19 mouse cellular contexts compared by ENCODE assay signal in genomic region chr17:32814136-32814535, GRCm38 (mm10). TPM values are rescaled to one million over a fixed set of nuclear protein-coding genes. Genes with fewer than 3 reads are reported as not detected.
"Had no signal": no experiment of that assay in that cellular context is flagged by ENCODE, and none has a peak within 500 bp of the region (broad histone marks: within the 10 kb centered on the region; RNA-seq: fewer than 3 reads in every experiment).

No protein-coding gene starts in this region.

- H3K4me2 ChIP-seq: limb, embryonic 13.5 days; lung, embryonic 15.5 days; midbrain, embryonic 11.5 days; midbrain, embryonic 15.5 days; neural tube, embryonic 12.5 days; stomach, embryonic 15.5 days had no signal

- H3K27ac ChIP-seq: layer of hippocampus, adult 2 months; limb, embryonic 13.5 days; liver, embryonic 14.5 days; lung, embryonic 15.5 days; macrophage; midbrain, embryonic 15.5 days; neural tube, embryonic 12.5 days; stomach, embryonic 15.5 days had no signal

- H3K4me1 ChIP-seq: midbrain, embryonic 15.5 days; stomach, embryonic 15.5 days had no signal

- DNase-seq: left cerebral cortex, postnatal 4 days; lung, postnatal 14 days; retina, postnatal 1 day; thymus, adult 2 months; thymus, postnatal 25 days had no signal

- H3K9ac ChIP-seq: limb, embryonic 13.5 days; liver, embryonic 14.5 days; lung, embryonic 15.5 days; midbrain, embryonic 15.5 days; neural tube, embryonic 12.5 days; stomach, embryonic 15.5 days had no signal

- ATAC-seq: inflammation-experienced regulatory T-cells, adult 6 months; intestine, postnatal 0 days; midbrain, embryonic 15.5 days had no signal

- H3K27me3 ChIP-seq: limb, embryonic 13.5 days; lung, embryonic 15.5 days; midbrain, embryonic 15.5 days; neural tube, embryonic 12.5 days; stomach, embryonic 15.5 days had no signal

- H3K9me3 ChIP-seq: limb, embryonic 13.5 days; lung, embryonic 15.5 days; midbrain, embryonic 15.5 days; neural tube, embryonic 12.5 days; stomach, embryonic 15.5 days had no signal

- H3K4me3 ChIP-seq: layer of hippocampus, adult 2 months; limb, embryonic 13.5 days; lung, embryonic 15.5 days; megakaryocyte, embryonic 14.5 days; midbrain, embryonic 15.5 days; neural tube, embryonic 12.5 days; stomach, embryonic 15.5 days had no signal

RNA-seq across cellular contexts. Expression of gene Zfp811, which starts 4.4 kb away (rescaled TPM):
- total RNA-seq: monocyte, adult 5-6 weeks had no signal
- polyA plus RNA-seq: liver, adult 2 months had no signal
